Comparison of ENCODE assay signal across 20 mouse cellular contexts in the genomic region with DNA sequence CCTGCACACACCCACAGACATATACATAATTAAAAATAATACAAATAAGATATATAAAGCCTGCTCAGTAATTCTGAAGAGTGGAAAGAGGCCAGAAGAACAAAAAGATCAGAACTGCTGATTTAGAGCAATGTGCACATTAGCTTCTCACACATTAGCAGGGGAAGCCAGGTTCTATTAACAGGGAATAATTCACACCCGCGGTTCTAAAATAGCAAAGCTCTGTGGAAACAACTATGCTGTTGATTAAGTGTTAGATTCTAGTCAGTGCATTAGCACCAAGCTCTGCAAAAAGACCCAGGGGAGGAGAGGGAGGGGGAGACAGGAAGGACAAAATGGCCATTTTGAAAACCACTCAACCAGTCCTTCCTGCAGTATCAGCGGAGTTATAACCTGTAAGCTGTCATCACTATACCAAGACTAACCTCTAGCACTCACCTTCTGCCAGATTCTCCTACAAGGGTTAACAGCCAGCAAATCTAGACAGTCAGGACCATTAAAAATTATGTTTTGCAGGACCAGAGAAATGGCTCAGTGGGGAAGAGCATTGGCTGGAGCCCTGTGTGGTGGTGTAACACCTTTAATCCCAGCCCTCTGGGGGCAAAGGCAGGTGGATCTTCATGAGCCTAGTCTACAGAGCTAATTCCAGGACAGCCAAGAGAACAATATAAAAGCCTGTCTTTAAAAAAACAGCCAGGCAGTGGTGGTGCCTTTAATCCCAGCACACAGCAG. TPM values are rescaled to one million over a fixed set of nuclear protein-coding genes. Genes with fewer than 3 reads are reported as not detected.
DNase-seq lines count a peak whose midpoint lies in the region; ATAC-seq lines count a peak whose summit lies in the region.
"Had no signal": no experiment of that assay in that cellular context is flagged by ENCODE, and none has a peak within 500 bp of the region (broad histone marks: within the 10 kb centered on the region; RNA-seq: fewer than 3 reads in every experiment).

No protein-coding gene starts in this region.

- peaks cover 7% of the 10 kb centered on the region for H3K4me1 ChIP-seq in heart, embryonic 16.5 days (ENCODE audit: control insufficient read depth, insufficient read depth, low read length)
- H3K4me1 ChIP-seq: embryonic facial prominence, embryonic 13.5 days had no signal

- H3K36me3 ChIP-seq in heart, embryonic 16.5 days (ENCODE audit: control insufficient read depth, insufficient read depth) = no peaks in the 10 kb centered on the region

- H3K27ac ChIP-seq in heart, embryonic 16.5 days (ENCODE audit: low read length) = peak overlapping the region; percentile 38; the same call in 1 of the 2 replicates
- H3K27ac ChIP-seq: embryonic facial prominence, embryonic 13.5 days; left cerebral cortex, adult 2 months; limb, embryonic 10.5 days; midbrain, embryonic 13.5 days had no signal

- no peaks in the 10 kb centered on the region for H3K27me3 ChIP-seq in heart, embryonic 16.5 days (ENCODE audit: control insufficient read depth, insufficient read depth, low read length)
- H3K27me3 ChIP-seq: embryonic facial prominence, embryonic 13.5 days; midbrain, embryonic 13.5 days had no signal

- no peak overlapping the region for H3K4me2 ChIP-seq in heart, embryonic 16.5 days (ENCODE audit: low read depth, low read length)
- H3K4me2 ChIP-seq: embryonic facial prominence, embryonic 13.5 days; heart, embryonic 11.5 days; midbrain, embryonic 13.5 days had no signal

- H3K4me3 ChIP-seq in heart, embryonic 16.5 days (ENCODE audit: low read length) = no peak overlapping the region
- H3K4me3 ChIP-seq: embryonic facial prominence, embryonic 13.5 days; left cerebral cortex, adult 2 months; limb, embryonic 10.5 days; midbrain, embryonic 13.5 days had no signal

- H3K9ac ChIP-seq in heart, embryonic 16.5 days (ENCODE audit: low read length) = no peak overlapping the region
- H3K9ac ChIP-seq: embryonic facial prominence, embryonic 13.5 days; liver, postnatal 0 days; midbrain, embryonic 13.5 days had no signal

- no peaks in the 10 kb centered on the region for H3K9me3 ChIP-seq in heart, embryonic 16.5 days (replicated peaks; ENCODE audit: control insufficient read depth, low read length)
- H3K9me3 ChIP-seq: embryonic facial prominence, embryonic 13.5 days; limb, embryonic 10.5 days; midbrain, embryonic 13.5 days had no signal

- intact Hi-C loops in heart, postnatal 36 days (cut with DNase I) = no loop called here
- intact Hi-C loops in left cerebral cortex, postnatal 25 days (cut with DNase I) = no loop called here

- no peak for ATAC-seq in heart, embryonic 16.5 days (replicated peaks; ENCODE audit: extremely low read depth, insufficient read depth, low FRiP score)
- ATAC-seq: intestine, embryonic 16.5 days; liver, postnatal 0 days; midbrain, embryonic 13.5 days had no signal

- WGBS in heart, embryonic 16.5 days = 55% methylated on average over 3 of the region's 3 CpGs

- DNase-seq in heart, postnatal 36 days = no peak
- DNase-seq in layer of hippocampus, adult 9-10 months (ENCODE audit: low spot score) = peak; percentile 38
- no peak for DNase-seq in layer of hippocampus, postnatal 25 days (ENCODE audit: extremely low spot score in 1 of 2, low spot score in 1 of 2)
- DNase-seq in gonadal fat pad, adult 2 months (ENCODE audit: low read depth) = peak; percentile 54
- peak; percentile 45 for DNase-seq in telencephalon, adult 2 months (ENCODE audit: low read depth, low spot score)
- no peak for DNase-seq in left cerebral cortex, postnatal 25 days (ENCODE audit: low spot score in 2 of 2)
- DNase-seq: cerebellum, postnatal 10 days; gastrocnemius, postnatal 36 days; heart, postnatal 4 days; kidney, postnatal 4 days; liver, postnatal 0 days; lung, postnatal 10 days; right cerebral cortex, postnatal 25 days had no signal

RNA-seq across cellular contexts. Expression of gene Cfdp1, which starts 45.0 kb away (rescaled TPM):
- polyA plus RNA-seq in heart, embryonic 16.5 days (2015; fragmentation: Nextera tagmentation; extraction: Ambion mirVana) = 114 and 123 TPM in 2 replicates
- 10 to 100 TPM; 33.4 to 35.2 TPM for total RNA-seq in heart, postnatal 36 days (2021)
- 10 to 100 TPM; 77.6 to 81.2 TPM for total RNA-seq in layer of hippocampus, postnatal 25 days (2021)
- 6.5 and 9.7 TPM in 2 replicates for polyA plus RNA-seq in gonadal fat pad, adult 2 months (2012; rRNA removed)
- 10 to 100 TPM; 78.0 to 81.5 TPM for total RNA-seq in left cerebral cortex, postnatal 25 days (2021)

Comparison
In these comparisons a context has a peak if more than half of its experiments do, and no peak if none do; other contexts are left out.
1. DNase-seq: peak in layer of hippocampus, adult 9-10 months (single experiment), gonadal fat pad, adult 2 months (single experiment) and telencephalon, adult 2 months (single experiment); none in heart, postnatal 36 days (0 of 2), layer of hippocampus, postnatal 25 days (0 of 2) and left cerebral cortex, postnatal 25 days (0 of 2).